Mouse (Mus musculus) Muller cell, postnatal 12 days (primary cell): ENCODE measurements around the gene Chat.

Experiments used
- DNase-seq: peaks from one replicate; pipeline ENCODE4 v3.0.0-alpha.2; 2015; ENCODE audit errors: inconsistent ontology term

Chat gene

GRCm38 (mm10) chr14:32465889-32466288 is at the start of gene Chat:
Gene Chat (minus strand): TSS chr14:32465989.
- DNase-seq = no peak

GRCm38 (mm10) chr14:32513336-32514032 is 47.7 kb upstream of the Chat start, which contains the start of gene Ercc6:
Gene Ercc6 (plus strand): TSS chr14:32513521.
- DNase-seq = peak; percentile 94

- DNase-seq = no peak
Observed at GRCm38 (mm10) chr14:32512912-32513311, 47.1 kb upstream of the Chat start.

- no peak for DNase-seq
Observed at GRCm38 (mm10) chr14:32509443-32509961, 43.7 kb upstream of the Chat start.

GRCm38 (mm10) chr14:32508105-32508835 is 42.5 kb upstream of the Chat start:
- no peak for DNase-seq

GRCm38 (mm10) chr14:32507216-32507615 is 41.4 kb upstream of the Chat start:
- DNase-seq = peak; percentile 32

GRCm38 (mm10) chr14:32506329-32506728 is 40.5 kb upstream of the Chat start:
- no peak for DNase-seq

GRCm38 (mm10) chr14:32503897-32504296 is 38.1 kb upstream of the Chat start:
- no peak for DNase-seq

- DNase-seq = no peak
Observed at GRCm38 (mm10) chr14:32502764-32503688, 37.2 kb upstream of the Chat start.

- no peak for DNase-seq
Observed at GRCm38 (mm10) chr14:32501303-32501702, 35.5 kb upstream of the Chat start.

- no peak for DNase-seq
Observed at GRCm38 (mm10) chr14:32496115-32496850, 30.5 kb upstream of the Chat start.

GRCm38 (mm10) chr14:32492521-32492920 is 26.7 kb upstream of the Chat start:
- peak; percentile 79 for DNase-seq

GRCm38 (mm10) chr14:32482061-32482460 is 16.3 kb upstream of the Chat start:
- DNase-seq = peak; percentile 16

- no peak for DNase-seq
Observed at GRCm38 (mm10) chr14:32477581-32477980, 11.8 kb upstream of the Chat start.

- DNase-seq = no peak
Observed at GRCm38 (mm10) chr14:32476559-32476958, 10.8 kb upstream of the Chat start.

- peak; percentile 51 for DNase-seq
Observed at GRCm38 (mm10) chr14:32472996-32473395, 7.2 kb upstream of the Chat start.

- DNase-seq = peak; percentile 46
Observed at GRCm38 (mm10) chr14:32467606-32468005, 1.8 kb upstream of the Chat start.

- no peak for DNase-seq
Observed at GRCm38 (mm10) chr14:32465506-32465870, 301 bp downstream of the Chat start.

- no peak for DNase-seq
Observed at GRCm38 (mm10) chr14:32464601-32465505, 936 bp downstream of the Chat start, which contains the start of gene Slc18a3. Gene Slc18a3 (minus strand): TSS chr14:32464850.
